Mouse (Mus musculus) spleen, postnatal 4 days (tissue): Measurements from ENCODE around the gene Npc2.

Experiments
- DNase-seq, 2 experiments: peaks; one replicate each; pipeline ENCODE4 v3.0.0; 2022; ENCODE audit warnings: low spot score in 2 of 2

Gene Npc2

GRCm38 (mm10) chr12:84784604-84785381, 11.8 kb upstream of the Npc2 start:
- DNase-seq, result peak; percentile 91 to 97

- no peak for DNase-seq
These were observed 3.3 kb upstream of the Npc2 start for GRCm38 (mm10) chr12:84776229-84776628.

GRCm38 (mm10) chr12:84774376-84774775, 1.4 kb upstream of the Npc2 start:
- peak in 1 of 2 experiments; percentile 66 for DNase-seq

GRCm38 (mm10) chr12:84773476-84773875, 524 bp upstream of the Npc2 start:
- DNase-seq, result no peak

GRCm38 (mm10) chr12:84771981-84772520, 901 bp downstream of the Npc2 start:
- DNase-seq, result no peak

GRCm38 (mm10) chr12:84769624-84770023, 3.3 kb downstream of the Npc2 start:
- DNase-seq, result no peak

- DNase-seq, result no peak
These were observed 5.4 kb downstream of the Npc2 start for GRCm38 (mm10) chr12:84767510-84767909.

- DNase-seq, result no peak
These were observed 6.7 kb downstream of the Npc2 start for GRCm38 (mm10) chr12:84766113-84766735.

- DNase-seq, result no peak
These were observed 7.4 kb downstream of the Npc2 start for GRCm38 (mm10) chr12:84765506-84765905.

- DNase-seq, result no peak
These were observed 8.2 kb downstream of the Npc2 start for GRCm38 (mm10) chr12:84764756-84765155.

- DNase-seq, result no peak
These were observed 9.3 kb downstream of the Npc2 start for GRCm38 (mm10) chr12:84763577-84764218.

GRCm38 (mm10) chr12:84762532-84762931, 10.4 kb downstream of the Npc2 start:
- DNase-seq, result no peak

- no peak for DNase-seq
These were observed 13.9 kb downstream of the Npc2 start for GRCm38 (mm10) chr12:84759063-84759462.

GRCm38 (mm10) chr12:84756016-84756415, 16.9 kb downstream of the Npc2 start:
- no peak for DNase-seq

GRCm38 (mm10) chr12:84755008-84755695, 17.8 kb downstream of the Npc2 start:
- DNase-seq, result peak; percentile 71 to 93

GRCm38 (mm10) chr12:84752131-84752977, 20.6 kb downstream of the Npc2 start:
- DNase-seq, result no peak

- no peak for DNase-seq
These were observed 22.3 kb downstream of the Npc2 start for GRCm38 (mm10) chr12:84750661-84751060.

GRCm38 (mm10) chr12:84748134-84748533, 24.8 kb downstream of the Npc2 start:
- no peak for DNase-seq

GRCm38 (mm10) chr12:84745700-84746099, 27.3 kb downstream of the Npc2 start:
- DNase-seq, result no peak

GRCm38 (mm10) chr12:84743496-84743895, 29.5 kb downstream of the Npc2 start:
- DNase-seq, result no peak

- DNase-seq, result no peak
These were observed 39.6 kb downstream of the Npc2 start for GRCm38 (mm10) chr12:84733366-84733765.
